Mouse (Mus musculus) fibroblast of lung, adult 2 months (primary cell): ENCODE measurements around the gene Parg.
A peak's percentile ranks its signal among the peaks of the same experiment; 100 is the strongest.

Experiments
- DNase-seq: peaks from one replicate; pipeline ENCODE4 v3.0.0-alpha.2; 2011; ENCODE audit warnings: low read depth

Parg gene

DNA sequence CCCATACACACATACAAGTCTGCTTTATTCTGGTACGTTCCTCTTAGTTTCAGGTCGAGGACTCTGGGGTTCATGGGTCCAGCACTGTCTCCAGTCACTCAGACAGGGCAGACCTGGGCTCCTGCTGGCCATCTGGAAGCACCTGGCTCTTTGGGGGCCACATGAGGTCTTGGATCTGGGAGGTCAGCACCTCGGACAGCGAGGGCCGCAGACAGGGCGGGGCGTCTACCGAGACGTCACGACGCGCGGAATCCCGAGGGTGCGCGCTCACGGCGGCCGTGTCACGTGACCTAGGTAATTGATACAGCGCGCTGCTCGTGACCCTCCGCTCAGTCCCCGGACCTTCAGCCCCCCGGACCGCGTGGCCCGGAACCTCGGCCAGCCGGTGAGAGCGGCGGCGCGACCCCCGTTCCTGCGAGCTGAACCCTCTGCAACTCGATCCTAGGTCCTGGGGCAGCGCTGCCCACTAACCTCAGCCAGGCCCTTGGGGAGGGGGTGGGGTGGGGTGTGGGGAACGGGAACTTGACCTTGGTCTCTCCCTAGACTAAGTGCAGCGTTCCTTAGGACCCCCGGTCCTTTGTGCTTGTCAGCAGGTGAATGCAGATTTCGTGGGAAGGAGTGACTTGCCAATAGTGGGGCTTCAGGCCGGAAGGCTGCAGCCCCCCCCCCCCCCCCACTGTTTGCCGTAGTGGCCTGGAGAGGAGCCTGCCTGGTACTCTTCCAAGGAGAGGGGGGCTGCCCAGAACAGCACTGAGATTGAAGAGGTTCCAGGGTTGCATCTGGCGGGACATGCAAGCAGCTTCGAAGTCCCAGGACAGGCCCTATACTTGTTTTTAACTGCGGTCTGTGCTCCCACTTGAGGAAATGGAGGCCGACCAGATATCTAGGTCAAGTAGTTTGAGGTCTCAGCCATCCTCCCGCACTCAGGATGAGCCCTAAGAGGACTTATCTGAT is 120.3 kb downstream of the Parg start, which contains the start of gene Ogdhl:
Gene Ogdhl, plus strand, starts transcription at position 288 of the 954 bp plus-strand sequence.
- DNase-seq, result peak; percentile 49

DNA sequence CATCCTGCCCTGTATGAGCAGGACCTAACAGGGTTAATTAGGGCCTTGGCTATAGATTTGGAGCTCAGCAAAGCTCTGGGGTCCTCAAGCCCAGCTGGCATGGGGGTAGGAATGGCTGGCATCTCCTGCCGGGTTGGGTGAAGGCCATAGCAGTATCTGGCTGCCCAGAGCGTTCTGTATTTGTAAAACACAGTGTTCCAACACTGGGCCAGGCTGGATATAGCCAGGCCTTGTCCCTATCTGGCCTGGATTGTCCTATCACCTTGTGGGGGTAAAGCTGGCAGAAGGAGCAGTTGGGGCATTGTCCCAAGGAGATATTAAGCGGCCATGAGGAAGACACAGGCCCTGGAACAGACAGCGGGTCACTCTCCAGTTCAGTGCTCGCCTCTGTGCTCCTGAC is 121.5 kb downstream of the Parg start:
- DNase-seq, result no peak

DNA sequence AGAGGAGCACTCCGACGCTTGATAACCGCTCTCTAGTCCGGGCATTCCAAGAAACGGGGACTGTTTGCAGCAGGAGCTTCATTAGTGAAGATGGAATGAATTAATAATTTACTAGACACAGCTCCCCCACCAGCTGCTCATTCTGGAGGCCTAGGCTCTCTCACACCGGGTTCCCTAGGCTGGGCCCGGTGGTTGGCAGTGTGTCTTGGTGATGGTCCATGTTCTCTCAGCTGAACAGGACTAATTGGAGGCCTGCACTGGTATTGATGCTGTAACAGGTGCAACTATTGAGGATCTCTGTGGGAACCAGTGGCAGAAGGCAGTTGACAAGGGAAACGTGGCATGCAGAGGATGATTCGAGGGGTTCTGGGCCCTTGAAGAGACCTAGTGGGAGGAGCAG is 125.6 kb downstream of the Parg start:
- no peak for DNase-seq

DNA sequence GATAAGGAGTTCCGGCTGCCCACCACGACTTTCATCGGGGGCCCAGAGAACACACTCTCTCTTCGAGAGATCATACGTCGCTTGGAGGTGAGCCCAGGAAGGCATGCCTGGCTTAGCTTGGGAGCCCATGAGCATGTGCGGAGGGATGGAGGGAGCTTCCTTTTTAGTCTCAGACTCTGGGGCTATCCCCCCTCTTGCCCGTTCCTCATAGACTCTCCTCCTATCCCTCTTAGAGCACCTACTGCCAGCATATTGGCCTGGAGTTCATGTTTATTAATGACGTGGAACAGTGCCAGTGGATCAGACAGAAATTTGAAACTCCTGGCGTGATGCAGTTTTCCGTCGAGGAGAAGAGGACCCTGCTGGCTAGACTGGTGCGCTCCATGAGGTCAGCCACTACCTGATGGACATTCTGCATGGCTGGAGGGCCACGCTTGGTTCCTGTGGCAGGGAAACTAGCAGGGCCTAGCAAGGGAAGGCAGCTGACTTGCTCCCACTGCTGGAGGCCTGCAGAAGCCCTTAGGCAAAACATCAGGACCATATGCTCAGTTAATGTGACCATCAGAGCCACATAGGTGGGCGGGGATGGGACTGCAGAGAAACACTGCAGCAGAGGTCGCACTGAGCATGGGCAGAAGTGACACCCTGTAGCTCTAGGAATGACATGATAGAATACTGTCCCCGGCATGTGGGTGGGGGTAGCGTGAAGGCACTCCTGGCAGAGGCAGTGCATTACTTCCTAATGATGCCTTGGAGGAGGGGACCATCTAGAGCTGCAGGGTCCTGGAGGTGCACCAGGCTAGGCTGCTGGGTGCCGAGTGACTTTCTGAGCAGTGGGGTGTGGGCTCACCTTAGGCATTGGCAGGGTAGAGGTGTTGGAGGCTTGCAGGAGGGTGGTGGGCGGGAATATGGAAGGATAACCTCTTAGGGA is 131.0 kb downstream of the Parg start:
- DNase-seq, result no peak

DNA sequence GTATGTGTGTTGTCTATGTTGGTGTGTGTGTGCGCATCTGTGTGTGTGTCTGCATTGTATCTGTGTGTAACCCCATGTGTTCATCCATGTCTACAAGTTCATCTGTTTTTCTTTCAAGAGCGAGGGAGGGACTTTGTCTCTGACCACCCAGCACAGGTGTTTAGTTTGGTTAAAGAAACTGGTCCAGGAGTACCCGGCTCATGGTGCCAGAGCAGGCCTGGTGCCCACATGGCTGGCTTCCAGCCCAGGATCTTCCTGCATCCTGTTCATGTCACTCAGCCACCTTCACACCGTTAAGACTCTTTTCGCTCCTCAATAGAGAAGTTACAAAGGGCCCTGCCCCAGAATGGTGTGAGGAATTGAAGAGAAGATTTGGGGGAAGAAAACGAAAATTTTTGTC is 134.3 kb downstream of the Parg start:
- DNase-seq, result no peak

DNA sequence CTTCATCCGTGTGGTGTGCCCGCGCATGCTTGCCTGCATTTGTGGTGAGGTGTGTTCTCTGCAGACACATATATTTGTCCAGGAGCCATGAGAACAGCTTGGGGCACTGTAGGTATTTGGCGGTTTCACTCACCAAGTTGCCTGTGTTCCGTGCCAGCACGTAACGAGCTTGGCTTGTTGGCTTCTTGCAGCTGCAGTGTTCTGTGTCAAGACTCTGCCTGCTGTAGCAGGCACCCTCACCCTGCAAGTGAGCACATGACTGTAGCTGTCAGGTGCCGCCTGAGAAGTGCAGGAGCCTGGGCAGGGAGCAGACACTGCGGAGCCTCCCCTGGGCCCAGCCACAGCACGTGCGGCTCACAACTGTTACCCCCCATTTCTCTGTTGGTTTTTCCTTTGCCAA is 134.8 kb downstream of the Parg start:
- no peak for DNase-seq

DNA sequence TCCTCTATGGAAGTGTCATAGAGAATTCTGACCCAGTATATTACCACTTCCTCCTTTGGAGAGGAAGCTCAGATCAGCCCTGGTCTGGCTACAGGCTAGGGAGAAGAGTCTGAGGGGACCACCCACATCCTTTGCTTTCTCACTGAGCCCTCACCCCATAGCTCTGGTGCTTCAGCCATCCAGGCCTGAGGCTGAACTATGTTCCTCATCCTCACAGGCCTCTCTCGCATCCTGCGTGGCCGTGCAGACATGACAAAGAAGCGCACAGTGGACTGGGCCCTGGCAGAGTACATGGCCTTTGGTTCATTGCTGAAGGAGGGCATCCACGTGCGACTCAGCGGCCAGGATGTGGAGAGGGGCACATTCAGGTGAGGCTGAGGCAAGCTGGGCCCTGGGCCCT is 140.1 kb downstream of the Parg start:
- no peak for DNase-seq

DNA sequence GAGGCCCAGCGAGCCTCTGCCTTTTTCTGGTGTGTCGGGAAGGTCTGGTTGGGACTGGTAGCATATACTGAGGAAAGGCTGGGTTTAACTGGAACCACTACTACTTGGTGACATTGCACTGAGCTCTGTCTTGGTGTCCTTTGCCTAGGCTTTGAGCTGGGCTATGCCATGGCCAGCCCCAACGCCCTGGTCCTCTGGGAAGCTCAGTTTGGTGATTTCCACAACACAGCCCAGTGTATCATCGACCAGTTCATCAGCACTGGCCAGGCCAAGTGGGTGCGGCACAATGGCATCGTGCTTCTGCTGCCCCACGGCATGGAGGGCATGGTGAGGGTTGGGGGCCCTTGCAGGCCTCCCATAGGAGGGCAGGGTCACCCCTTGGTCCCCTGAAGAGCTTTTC is 142.4 kb downstream of the Parg start:
- DNase-seq, result no peak

DNA sequence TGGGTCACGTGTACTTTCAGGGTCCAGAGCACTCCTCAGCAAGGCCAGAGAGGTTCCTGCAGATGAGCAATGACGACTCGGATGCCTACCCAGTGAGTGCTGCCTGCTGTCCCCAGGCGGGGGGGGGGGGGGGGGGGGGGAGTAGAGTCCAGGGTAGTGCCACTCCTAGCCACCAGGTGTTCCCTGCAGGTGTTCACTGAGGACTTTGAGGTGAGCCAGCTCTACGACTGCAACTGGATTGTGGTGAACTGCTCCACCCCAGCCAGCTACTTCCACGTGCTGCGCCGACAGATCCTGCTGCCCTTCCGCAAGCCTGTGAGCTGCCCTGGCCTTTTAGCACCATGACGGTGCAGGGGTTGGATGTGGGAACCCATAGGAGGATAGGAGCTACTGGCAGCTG is 142.9 kb downstream of the Parg start:
- DNase-seq, result no peak
